Mouse (Mus musculus) forelimb bud, embryonic 11.5 days (tissue): ENCODE data around the gene Insm1.
A peak's percentile ranks its signal among the peaks of the same experiment; 100 is the strongest.

ENCODE experiments used
- DNase-seq: peaks from one replicate; pipeline ENCODE4 v3.0.0-alpha.2; 2012; ENCODE audit warnings: low read depth, low spot score

Insm1 gene

GRCm38 (mm10) chr2:146224141-146224540 lies 2.4 kb downstream of the Insm1 start:
- DNase-seq: no peak

GRCm38 (mm10) chr2:146225818-146226217 lies 4.1 kb downstream of the Insm1 start:
- no peak for DNase-seq

DNA sequence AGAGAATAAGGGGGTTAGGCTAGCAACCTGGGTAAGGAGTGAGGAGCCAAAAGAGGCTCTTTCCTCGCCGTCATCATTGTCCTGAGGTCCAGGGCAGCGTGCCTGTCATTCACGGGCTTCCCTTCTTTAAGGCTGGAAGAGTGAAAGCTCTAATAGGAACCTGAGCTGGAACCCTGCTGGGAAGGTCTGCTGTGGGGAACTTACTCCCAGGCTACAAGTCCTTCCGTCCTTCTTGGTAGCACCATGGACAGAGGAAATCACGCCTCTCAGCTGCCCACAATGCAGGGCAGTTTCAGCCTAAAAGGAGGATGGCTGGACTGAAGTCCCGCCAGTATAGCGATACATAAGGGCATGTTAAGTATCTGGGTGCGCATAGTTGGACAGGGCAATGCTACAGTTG lies 4.8 kb downstream of the Insm1 start:
- peak; percentile 83 for DNase-seq

DNA sequence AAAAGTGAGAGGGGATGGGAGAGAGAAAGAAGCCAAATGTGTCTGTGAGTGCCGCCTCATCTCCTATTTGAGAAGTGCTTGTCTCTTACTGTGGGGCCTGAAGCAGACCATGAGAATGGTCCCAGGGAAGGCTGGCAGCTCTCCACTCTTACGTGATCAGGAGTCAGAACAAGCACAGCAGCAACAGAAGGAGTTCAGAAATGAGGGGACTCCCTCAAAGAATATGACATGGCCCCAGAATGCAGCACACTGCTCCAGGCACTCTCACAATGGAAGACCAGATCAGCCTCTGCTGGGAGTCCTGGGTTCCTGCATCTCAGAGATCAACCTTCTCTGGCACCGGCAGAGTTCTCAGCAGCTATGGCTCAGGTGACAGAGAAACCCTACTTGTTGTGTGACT lies 5.9 kb downstream of the Insm1 start:
- DNase-seq: no peak

- DNase-seq: no peak
These were observed 6.7 kb downstream of the Insm1 start for GRCm38 (mm10) chr2:146228435-146228834.

GRCm38 (mm10) chr2:146231485-146231884 lies 9.8 kb downstream of the Insm1 start:
- no peak for DNase-seq

- DNase-seq: no peak
These were observed 17.6 kb downstream of the Insm1 start for GRCm38 (mm10) chr2:146239196-146239747.

GRCm38 (mm10) chr2:146244049-146244448 lies 22.3 kb downstream of the Insm1 start:
- DNase-seq: no peak

DNA sequence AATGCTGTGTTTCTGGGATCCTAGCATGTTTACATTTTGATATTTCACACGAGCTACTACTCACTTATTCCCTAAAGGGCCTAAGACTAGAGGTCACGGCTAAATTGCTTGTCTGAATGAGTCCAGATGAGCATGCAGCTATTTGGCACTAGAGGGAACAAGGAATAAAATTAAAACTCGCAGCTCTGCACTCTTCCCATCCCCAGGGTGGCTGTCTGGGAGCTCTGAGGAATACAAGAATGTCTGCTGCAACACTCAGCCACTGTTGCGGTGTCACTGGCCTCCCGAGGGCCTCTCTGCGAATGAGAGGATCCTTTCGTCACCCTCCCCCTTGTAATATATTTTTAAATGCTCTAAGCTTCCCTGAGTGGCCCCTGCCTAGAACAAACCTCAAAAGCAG lies 23.7 kb downstream of the Insm1 start:
- DNase-seq: no peak

DNA sequence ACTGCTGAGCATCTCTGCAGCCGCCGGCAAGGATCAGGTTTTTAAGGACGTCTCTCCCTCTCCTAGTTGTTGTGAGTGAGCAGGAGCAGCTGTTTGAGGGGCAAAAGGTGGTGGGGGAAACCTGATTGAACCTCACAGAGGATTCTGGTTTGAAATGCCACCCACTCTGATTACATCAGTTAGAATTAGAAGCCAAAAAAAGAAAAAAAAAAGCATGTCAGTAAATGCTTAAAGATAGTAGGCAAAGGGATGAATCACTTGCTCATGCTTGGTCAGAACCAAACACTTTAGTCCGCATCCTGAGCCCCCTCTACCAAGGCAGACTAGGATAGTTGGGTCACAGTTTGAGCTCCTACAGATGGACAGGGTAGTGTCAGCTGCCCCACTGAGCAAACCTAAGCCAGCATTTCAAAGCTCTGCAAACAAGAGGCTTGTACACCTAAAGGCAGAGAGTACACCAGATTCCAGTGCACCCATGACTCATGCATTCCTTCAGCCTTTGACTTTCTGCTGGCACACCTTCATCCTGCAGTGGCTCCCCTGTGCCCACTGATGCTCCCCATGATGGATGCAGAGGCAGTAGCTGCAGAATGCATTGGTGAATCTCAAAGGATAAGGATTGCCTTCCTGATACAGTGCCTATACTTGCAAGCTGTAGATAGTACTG lies 24.8 kb downstream of the Insm1 start:
- no peak for DNase-seq

GRCm38 (mm10) chr2:146247576-146247975 lies 25.9 kb downstream of the Insm1 start:
- no peak for DNase-seq

DNA sequence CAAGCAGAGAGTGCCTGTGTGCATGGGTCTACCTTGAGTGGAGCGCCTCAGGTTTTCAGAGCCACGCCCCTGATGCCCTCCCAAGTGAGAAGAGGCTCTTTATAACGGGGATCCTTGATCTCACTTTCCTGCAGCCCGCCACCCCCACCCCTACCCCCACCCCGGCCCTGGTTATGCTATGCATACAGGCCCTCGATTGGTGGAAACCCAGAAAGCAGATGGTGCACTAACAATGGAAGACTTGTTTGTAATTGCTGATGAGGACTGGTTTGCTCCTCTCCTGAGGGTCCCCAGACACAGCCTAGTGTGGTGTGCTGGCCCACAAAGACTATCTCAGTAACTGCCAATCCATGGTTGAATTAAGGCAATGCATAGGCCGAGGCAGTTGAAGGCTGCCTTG lies 27.3 kb downstream of the Insm1 start:
- DNase-seq: no peak

DNA sequence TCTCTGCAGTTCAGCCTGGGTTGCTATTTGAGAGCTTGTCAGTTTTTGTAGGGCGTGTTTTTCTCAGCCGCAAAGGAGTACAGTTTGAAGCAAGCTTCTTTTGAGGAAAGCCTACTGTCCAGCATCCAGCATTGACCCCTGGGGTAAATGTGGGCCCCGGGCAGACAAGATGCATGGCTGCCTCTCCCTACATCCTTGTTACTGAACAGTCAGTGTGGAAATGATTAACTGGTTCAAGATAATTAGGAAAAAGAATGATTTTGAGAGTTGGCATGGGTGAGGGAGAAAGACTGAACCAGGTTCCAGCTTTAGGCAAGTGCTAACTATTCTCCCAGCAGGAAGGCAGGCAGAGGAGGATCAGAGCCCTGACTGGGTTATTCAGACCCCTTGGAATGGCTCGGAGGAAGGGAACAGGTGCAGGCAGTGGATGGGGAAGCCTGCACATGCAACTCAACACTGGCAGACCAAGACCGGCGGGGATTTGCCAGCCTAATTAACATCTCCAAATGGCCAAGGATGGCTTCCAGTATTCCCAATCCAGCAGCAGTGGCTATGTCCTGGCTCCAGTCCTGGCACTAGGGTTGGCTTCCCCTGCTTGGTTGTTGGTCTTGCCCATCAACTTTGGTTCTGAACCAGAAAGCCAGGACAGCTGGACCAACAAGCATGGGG lies 28.6 kb downstream of the Insm1 start:
- no peak for DNase-seq

- no peak for DNase-seq
These were observed 32.7 kb downstream of the Insm1 start for GRCm38 (mm10) chr2:146254387-146254786.

GRCm38 (mm10) chr2:146255636-146256035 lies 33.9 kb downstream of the Insm1 start:
- DNase-seq: no peak

DNA sequence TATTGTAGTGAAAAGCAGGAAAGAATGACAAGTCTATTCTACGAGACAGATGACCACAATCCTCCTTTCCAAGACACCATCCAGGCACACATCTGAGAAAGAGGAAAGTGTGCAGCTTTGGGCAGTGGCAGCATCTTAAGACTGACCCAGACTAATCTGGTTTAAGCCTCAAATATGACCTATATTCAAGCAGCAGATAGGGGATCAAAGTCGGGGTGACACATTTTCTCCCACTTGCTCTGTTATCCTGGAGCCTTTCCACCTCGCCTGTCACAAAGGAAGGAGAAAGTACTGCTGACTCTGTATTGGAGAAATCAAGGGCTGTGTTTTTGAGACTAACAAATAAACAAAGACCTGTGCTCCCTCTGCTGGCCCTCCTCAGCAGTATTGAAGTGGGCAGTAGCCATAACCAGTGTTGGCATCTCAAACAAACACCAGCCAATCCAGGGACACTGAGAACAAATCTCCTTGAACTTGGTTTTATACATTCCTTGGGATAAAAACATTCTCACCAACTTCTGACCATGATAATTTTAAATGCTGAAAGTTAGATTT lies 34.7 kb downstream of the Insm1 start:
- no peak for DNase-seq

DNA sequence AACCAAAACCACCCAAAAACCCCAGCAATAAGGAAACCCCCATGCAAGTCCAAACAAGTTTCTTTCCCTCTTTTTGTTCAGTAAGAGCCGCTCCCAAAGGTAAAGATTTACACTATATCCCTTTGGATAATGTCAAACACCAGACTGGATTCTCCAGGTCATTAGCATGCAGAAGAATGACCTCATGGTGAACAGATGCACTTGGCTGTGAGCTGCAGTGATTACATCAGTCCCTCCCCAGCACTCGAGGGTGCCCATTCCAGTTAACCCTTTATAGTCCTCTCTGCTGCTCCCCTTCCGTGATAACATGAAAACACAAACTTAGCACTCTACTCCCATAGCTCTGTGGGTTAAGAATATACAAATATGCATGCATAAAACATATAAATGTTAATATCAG lies 35.3 kb downstream of the Insm1 start:
- DNase-seq: no peak

DNA sequence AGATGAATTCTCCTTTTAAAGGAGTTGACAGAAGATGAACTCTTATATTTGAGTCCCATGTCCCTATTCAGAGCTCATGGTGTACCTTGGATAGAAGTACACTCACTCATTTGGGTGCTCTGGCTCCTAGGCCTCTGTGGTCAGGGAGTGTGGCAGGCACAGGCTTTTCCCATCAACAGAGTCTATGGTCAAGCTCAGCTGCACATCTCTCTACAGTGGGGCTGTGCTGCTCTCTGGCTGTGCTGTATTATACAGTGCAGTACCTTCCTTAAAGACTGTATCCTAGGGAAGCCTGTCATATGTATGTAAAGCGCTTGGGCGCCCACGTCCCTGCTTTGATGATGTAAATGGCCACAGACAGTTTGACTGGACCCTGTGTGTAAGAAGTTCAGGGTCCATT lies 35.9 kb downstream of the Insm1 start:
- no peak for DNase-seq

- no peak for DNase-seq
These were observed 37.2 kb downstream of the Insm1 start for GRCm38 (mm10) chr2:146258736-146259469.

DNA sequence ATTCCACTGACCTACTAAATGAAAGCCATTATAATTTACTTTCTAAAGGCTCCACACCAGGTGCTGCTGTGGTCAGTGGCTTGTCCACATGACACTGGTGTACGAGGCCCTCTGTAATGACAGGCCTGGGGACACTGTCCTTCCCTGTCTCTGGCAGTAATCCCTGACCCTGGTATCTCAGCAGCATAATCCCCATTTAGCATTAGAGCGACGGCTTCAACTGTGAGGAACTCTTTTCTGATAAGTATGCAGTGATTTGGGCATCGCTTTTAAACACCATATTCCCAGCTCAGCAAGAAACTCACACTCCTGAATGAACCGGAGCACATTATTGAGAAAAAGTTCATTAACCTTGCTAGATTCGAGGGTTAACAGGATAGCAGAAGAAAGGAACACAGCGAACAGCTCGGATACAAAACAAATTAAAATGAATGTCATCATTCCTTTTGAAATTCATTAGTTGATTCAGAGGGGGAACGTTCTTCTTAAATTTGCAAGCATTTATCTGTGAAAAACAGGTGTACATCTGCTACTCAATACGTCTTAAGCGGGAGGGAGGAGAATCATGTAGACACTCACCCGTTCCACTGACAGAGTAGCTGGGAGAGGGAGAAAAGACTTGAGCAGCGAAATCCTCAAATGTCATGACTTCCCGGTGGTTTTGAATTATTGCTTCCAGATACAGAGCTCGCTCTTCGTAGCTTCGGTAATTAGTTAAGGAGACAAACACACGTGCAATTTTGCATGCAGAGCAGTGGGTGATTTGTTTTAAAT lies 38.3 kb downstream of the Insm1 start:
- no peak for DNase-seq

- DNase-seq: no peak
These were observed 39.4 kb downstream of the Insm1 start for GRCm38 (mm10) chr2:146261146-146261545.
